Mouse (Mus musculus): ENCODE results near the gene Dnajc6. TPM values are rescaled to one million over a fixed set of nuclear protein-coding genes. Genes with fewer than 3 reads are reported as not detected.
A peak's percentile ranks its signal among the peaks of the same experiment; 100 is the strongest.

The Dnajc6 gene
- total RNA-seq, 1 experiment from 2014 or later, result not detected

GRCm38 (mm10) chr4:101601758-101602157 lies 105.3 kb downstream of the Dnajc6 start:
- no peak for ATAC-seq (replicated peaks; ENCODE audit: insufficient number of reproducible peaks, low FRiP score, low TSS enrichment, poor library complexity, severe bottlenecking)

GRCm38 (mm10) chr4:101603635-101604034 lies 107.2 kb downstream of the Dnajc6 start:
- no peak for ATAC-seq (replicated peaks; ENCODE audit: insufficient number of reproducible peaks, low FRiP score, low TSS enrichment, poor library complexity, severe bottlenecking)

GRCm38 (mm10) chr4:101616520-101616919 lies 120.1 kb downstream of the Dnajc6 start:
- no peak for ATAC-seq (replicated peaks; ENCODE audit: insufficient number of reproducible peaks, low FRiP score, low TSS enrichment, poor library complexity, severe bottlenecking)

- ATAC-seq (replicated peaks; ENCODE audit: insufficient number of reproducible peaks, low FRiP score, low TSS enrichment, poor library complexity, severe bottlenecking), result no peak
Measured at GRCm38 (mm10) chr4:101617742-101618141, 121.3 kb downstream of the Dnajc6 start.

GRCm38 (mm10) chr4:101620206-101620605 lies 123.8 kb downstream of the Dnajc6 start:
- ATAC-seq (replicated peaks; ENCODE audit: insufficient number of reproducible peaks, low FRiP score, low TSS enrichment, poor library complexity, severe bottlenecking), result no peak

GRCm38 (mm10) chr4:101621241-101621640 lies 124.8 kb downstream of the Dnajc6 start:
- ATAC-seq (replicated peaks; ENCODE audit: insufficient number of reproducible peaks, low FRiP score, low TSS enrichment, poor library complexity, severe bottlenecking), result no peak

GRCm38 (mm10) chr4:101625278-101625677 lies 128.8 kb downstream of the Dnajc6 start:
- ATAC-seq (replicated peaks; ENCODE audit: insufficient number of reproducible peaks, low FRiP score, low TSS enrichment, poor library complexity, severe bottlenecking), result no peak

GRCm38 (mm10) chr4:101635596-101635995 lies 139.1 kb downstream of the Dnajc6 start:
- ATAC-seq (replicated peaks; ENCODE audit: insufficient number of reproducible peaks, low FRiP score, low TSS enrichment, poor library complexity, severe bottlenecking), result no peak

GRCm38 (mm10) chr4:101637472-101637871 lies 141.0 kb downstream of the Dnajc6 start:
- ATAC-seq (replicated peaks; ENCODE audit: insufficient number of reproducible peaks, low FRiP score, low TSS enrichment, poor library complexity, severe bottlenecking), result no peak

- no peak for ATAC-seq (replicated peaks; ENCODE audit: insufficient number of reproducible peaks, low FRiP score, low TSS enrichment, poor library complexity, severe bottlenecking)
Measured at GRCm38 (mm10) chr4:101640631-101641030, 144.2 kb downstream of the Dnajc6 start.

GRCm38 (mm10) chr4:101642708-101643107 lies 146.3 kb downstream of the Dnajc6 start:
- ATAC-seq (replicated peaks; ENCODE audit: insufficient number of reproducible peaks, low FRiP score, low TSS enrichment, poor library complexity, severe bottlenecking), result no peak

- ATAC-seq (replicated peaks; ENCODE audit: insufficient number of reproducible peaks, low FRiP score, low TSS enrichment, poor library complexity, severe bottlenecking), result no peak
Measured at GRCm38 (mm10) chr4:101643216-101643615, 146.8 kb downstream of the Dnajc6 start.

- no peak for ATAC-seq (replicated peaks; ENCODE audit: insufficient number of reproducible peaks, low FRiP score, low TSS enrichment, poor library complexity, severe bottlenecking)
Measured at GRCm38 (mm10) chr4:101646857-101647195, 150.4 kb downstream of the Dnajc6 start.

- peak; percentile 89 for ATAC-seq (replicated peaks; ENCODE audit: insufficient number of reproducible peaks, low FRiP score, low TSS enrichment, poor library complexity, severe bottlenecking)
Measured at GRCm38 (mm10) chr4:101647196-101647905, 150.9 kb downstream of the Dnajc6 start, which contains the start of gene Leprot. Gene Leprot (plus strand): TSS chr4:101647718.

GRCm38 (mm10) chr4:101647976-101648642 lies 151.7 kb downstream of the Dnajc6 start:
- no peak for ATAC-seq (replicated peaks; ENCODE audit: insufficient number of reproducible peaks, low FRiP score, low TSS enrichment, poor library complexity, severe bottlenecking)

- no peak for ATAC-seq (replicated peaks; ENCODE audit: insufficient number of reproducible peaks, low FRiP score, low TSS enrichment, poor library complexity, severe bottlenecking)
Measured at GRCm38 (mm10) chr4:101648745-101649144, 152.3 kb downstream of the Dnajc6 start.

GRCm38 (mm10) chr4:101650961-101651360 lies 154.5 kb downstream of the Dnajc6 start:
- no peak for ATAC-seq (replicated peaks; ENCODE audit: insufficient number of reproducible peaks, low FRiP score, low TSS enrichment, poor library complexity, severe bottlenecking)

GRCm38 (mm10) chr4:101654256-101654655 lies 157.8 kb downstream of the Dnajc6 start:
- no peak for ATAC-seq (replicated peaks; ENCODE audit: insufficient number of reproducible peaks, low FRiP score, low TSS enrichment, poor library complexity, severe bottlenecking)

GRCm38 (mm10) chr4:101654788-101655414 lies 158.5 kb downstream of the Dnajc6 start:
- no peak for ATAC-seq (replicated peaks; ENCODE audit: insufficient number of reproducible peaks, low FRiP score, low TSS enrichment, poor library complexity, severe bottlenecking)

- ATAC-seq (replicated peaks; ENCODE audit: insufficient number of reproducible peaks, low FRiP score, low TSS enrichment, poor library complexity, severe bottlenecking), result no peak
Measured at GRCm38 (mm10) chr4:101655415-101655790, 159.0 kb downstream of the Dnajc6 start.

Data from monocyte, adult 5-6 weeks (primary cell).